Mouse (Mus musculus) fibroblast of lung, adult 2 months (primary cell): ENCODE data around the gene R3hdm1.
"Not testable (repeated sequence)": the region's sequence is repeated elsewhere in the genome, so short reads cannot be mapped to it uniquely, and the experiment has no call there.

Experiments
- DNase-seq: peaks from one replicate; pipeline ENCODE4 v3.0.0-alpha.2; 2011; ENCODE audit warnings: low read depth

The R3hdm1 gene

GRCm38 (mm10) chr1:128136222-128136621, 33.1 kb downstream of the R3hdm1 start:
- not testable (repeated sequence) for DNase-seq

GRCm38 (mm10) chr1:128141039-128141438, 37.9 kb downstream of the R3hdm1 start:
- no peak for DNase-seq

GRCm38 (mm10) chr1:128141737-128142136, 38.6 kb downstream of the R3hdm1 start:
- DNase-seq = no peak

GRCm38 (mm10) chr1:128166956-128167355, 63.9 kb downstream of the R3hdm1 start:
- no peak for DNase-seq

- no peak for DNase-seq
Measured at GRCm38 (mm10) chr1:128170104-128170503, 67.0 kb downstream of the R3hdm1 start.

- DNase-seq = no peak
Measured at GRCm38 (mm10) chr1:128191426-128191825, 88.3 kb downstream of the R3hdm1 start.

- no peak for DNase-seq
Measured at GRCm38 (mm10) chr1:128192369-128192768, 89.3 kb downstream of the R3hdm1 start.

- no peak for DNase-seq
Measured at GRCm38 (mm10) chr1:128194011-128194410, 90.9 kb downstream of the R3hdm1 start.

- DNase-seq = no peak
Measured at GRCm38 (mm10) chr1:128197353-128197752, 94.3 kb downstream of the R3hdm1 start.

GRCm38 (mm10) chr1:128213261-128213660, 110.2 kb downstream of the R3hdm1 start:
- no peak for DNase-seq

GRCm38 (mm10) chr1:128221886-128222285, 118.8 kb downstream of the R3hdm1 start:
- no peak for DNase-seq

- no peak for DNase-seq
Measured at GRCm38 (mm10) chr1:128223304-128223703, 120.2 kb downstream of the R3hdm1 start.

- DNase-seq = no peak
Measured at GRCm38 (mm10) chr1:128235181-128235580, 132.1 kb downstream of the R3hdm1 start.

GRCm38 (mm10) chr1:128243627-128243995, 140.5 kb downstream of the R3hdm1 start, which contains the start of gene Ubxn4:
TSS of gene Ubxn4 (plus strand) at chr1:128243964.
- no peak for DNase-seq

- DNase-seq = peak; percentile 83
Measured at GRCm38 (mm10) chr1:128243996-128244726, 141.1 kb downstream of the R3hdm1 start.

- DNase-seq = no peak
Measured at GRCm38 (mm10) chr1:128244727-128245355, 141.7 kb downstream of the R3hdm1 start.

- DNase-seq = not testable (repeated sequence)
Measured at GRCm38 (mm10) chr1:128267061-128267460, 164.0 kb downstream of the R3hdm1 start.

- peak; percentile 17 for DNase-seq
Measured at GRCm38 (mm10) chr1:128270731-128271130, 167.6 kb downstream of the R3hdm1 start.

- no peak for DNase-seq
Measured at GRCm38 (mm10) chr1:128275908-128276307, 172.8 kb downstream of the R3hdm1 start.

- no peak for DNase-seq
Measured at GRCm38 (mm10) chr1:128278563-128278962, 175.5 kb downstream of the R3hdm1 start.

- no peak for DNase-seq
Measured at GRCm38 (mm10) chr1:128281753-128282152, 178.7 kb downstream of the R3hdm1 start.

GRCm38 (mm10) chr1:128282924-128283323, 179.8 kb downstream of the R3hdm1 start:
- no peak for DNase-seq

GRCm38 (mm10) chr1:128284157-128284690, 181.1 kb downstream of the R3hdm1 start:
- no peak for DNase-seq
